Mouse (Mus musculus): Measurements from ENCODE around the gene Sec31b.

- TF ChIP-seq CTCF (IDR thresholded peaks at IDR 0.05; ENCODE audit: low read depth, low read length) (no peak), GATA1 (IDR thresholded peaks at IDR 0.05; ENCODE audit: borderline replicate concordance, low read length) (no peak), POLR2AphosphoS5 (IDR thresholded peaks at IDR 0.05; ENCODE audit: insufficient replicate concordance, low read depth, low read length) (no peak), GATA2 (IDR thresholded peaks at IDR 0.05; ENCODE audit: borderline replicate concordance, low read depth, low read length) (no peak)
These were observed 48.7 kb downstream of the Sec31b start for GRCm38 (mm10) chr19:44496941-44497340.
